Mouse (Mus musculus): ENCODE measurements around the gene Nob1.
A peak's percentile ranks its signal among the peaks of the same experiment; 100 is the strongest.

Nob1 gene

GRCm38 (mm10) chr8:107435962-107436831 lies 11.3 kb upstream of the Nob1 start, which contains the start of gene Wwp2:
Gene Wwp2, plus strand, starts transcription at chr8:107436365.
- peak; percentile 79 for DNase-seq (ENCODE audit: low read depth, low spot score)

DNA sequence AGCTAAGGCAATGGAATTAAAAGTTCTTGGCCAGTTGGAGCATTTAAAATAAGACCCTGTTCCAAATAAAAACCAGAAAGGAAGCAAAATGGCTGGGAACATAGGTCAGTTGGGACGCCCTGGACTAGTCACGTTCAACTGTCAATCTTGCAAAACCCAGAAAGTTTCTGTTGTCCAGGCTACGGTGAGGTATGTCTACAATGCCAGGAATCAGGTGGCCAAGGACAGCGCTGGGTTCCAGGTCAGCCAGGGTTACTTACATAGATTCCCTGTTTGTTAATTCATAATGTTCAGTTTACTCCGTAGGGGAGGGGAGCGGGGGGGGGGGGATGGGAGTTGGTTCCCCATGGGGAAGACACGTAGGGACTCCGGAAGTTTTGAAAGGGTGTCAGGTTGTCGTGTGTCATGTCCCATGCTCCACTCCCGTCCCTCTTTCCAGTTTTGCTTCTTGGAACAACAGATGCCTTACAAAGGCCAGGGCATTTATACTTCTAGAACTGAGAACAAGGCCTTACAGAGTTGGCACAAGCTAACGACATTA lies 10.6 kb upstream of the Nob1 start:
- DNase-seq (ENCODE audit: low read depth, low spot score): no peak

DNA sequence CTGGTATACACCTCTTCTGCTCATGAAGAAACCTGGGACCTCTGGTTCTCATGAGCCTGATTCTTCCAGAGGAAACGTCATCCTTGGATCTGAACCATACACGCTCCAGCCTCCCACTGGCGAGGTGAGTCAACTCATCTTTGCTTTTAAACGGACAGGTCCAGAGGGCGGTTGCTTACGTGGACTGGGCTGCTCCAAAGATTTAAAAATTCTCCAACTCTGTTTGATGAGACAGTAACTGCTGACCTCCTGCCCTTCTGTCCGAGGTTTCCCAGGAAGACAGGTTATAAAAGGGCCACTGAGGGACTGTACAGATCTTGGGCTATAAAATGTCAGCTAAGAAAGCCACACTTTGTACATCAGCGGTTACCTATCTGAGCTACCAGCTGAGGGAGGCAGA lies 6.0 kb upstream of the Nob1 start:
- no peak for DNase-seq (ENCODE audit: low read depth, low spot score)

- no peak for DNase-seq (ENCODE audit: low read depth, low spot score)
These were observed 363 bp upstream of the Nob1 start for GRCm38 (mm10) chr8:107425230-107425597.

- no peak for DNase-seq (ENCODE audit: low read depth, low spot score)
These were observed 675 bp downstream of the Nob1 start for GRCm38 (mm10) chr8:107424176-107424575.

DNA sequence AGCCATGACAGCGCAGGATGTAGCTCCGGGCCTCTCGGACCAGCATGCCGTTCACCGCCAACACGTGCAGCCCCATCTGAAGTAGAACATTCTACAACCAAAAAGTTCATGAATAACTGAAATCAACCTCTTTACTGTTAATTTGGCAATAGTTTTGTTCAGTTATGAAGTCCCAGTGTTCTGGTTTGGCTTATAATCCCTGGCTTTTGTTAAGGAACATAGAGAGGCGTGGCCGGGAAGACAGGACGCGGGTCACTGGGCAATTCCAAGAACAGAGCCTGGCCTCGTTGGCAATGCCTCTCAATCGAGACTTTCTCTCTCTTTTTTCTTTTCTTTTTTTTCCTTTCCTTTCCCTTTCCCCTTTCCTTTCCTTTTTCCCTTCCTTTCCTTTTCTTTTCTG lies 7.8 kb downstream of the Nob1 start:
- no peak for DNase-seq (ENCODE audit: low read depth, low spot score)

DNA sequence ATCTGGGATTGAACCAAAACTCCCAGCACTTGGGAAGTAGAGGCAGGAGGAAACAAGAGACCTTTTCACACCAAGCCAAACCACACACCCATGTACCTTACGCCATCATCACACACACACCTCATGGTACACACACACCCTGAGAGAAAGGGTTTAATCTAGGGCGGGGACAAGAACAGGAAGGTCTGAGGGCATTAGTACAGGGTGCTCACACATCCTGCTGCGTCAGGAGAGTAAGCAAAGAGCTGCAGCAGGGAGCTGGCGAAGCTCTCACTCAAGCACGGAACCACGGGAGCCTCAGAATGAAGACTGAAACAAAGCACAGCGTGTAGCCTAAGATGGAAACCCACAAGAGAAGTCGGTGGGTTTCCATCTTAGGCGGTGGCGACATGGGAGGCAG lies 11.0 kb downstream of the Nob1 start:
- no peak for DNase-seq (ENCODE audit: low read depth, low spot score)

GRCm38 (mm10) chr8:107412552-107412951 lies 12.3 kb downstream of the Nob1 start:
- DNase-seq (ENCODE audit: low read depth, low spot score): no peak

DNA sequence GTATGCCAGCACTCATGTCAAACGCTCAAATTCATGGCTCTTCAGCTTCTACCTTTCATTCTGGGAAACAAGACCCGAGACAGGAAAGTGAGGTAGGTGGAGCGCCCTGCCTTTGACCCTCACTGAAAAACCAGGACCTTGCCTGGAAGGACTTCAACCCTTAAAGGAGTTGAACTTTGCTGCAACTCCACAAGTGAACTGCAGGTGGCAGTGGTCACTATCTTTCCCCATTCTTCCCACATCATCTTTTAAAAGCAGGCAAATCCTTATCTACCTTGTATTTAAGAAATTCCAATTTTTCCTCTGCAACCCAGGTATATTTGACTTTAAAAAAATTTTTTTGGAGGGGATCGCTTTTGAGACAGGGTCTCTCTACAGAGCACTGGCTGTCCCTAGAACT lies 13.5 kb downstream of the Nob1 start:
- DNase-seq (ENCODE audit: low read depth, low spot score): peak; percentile 71

DNA sequence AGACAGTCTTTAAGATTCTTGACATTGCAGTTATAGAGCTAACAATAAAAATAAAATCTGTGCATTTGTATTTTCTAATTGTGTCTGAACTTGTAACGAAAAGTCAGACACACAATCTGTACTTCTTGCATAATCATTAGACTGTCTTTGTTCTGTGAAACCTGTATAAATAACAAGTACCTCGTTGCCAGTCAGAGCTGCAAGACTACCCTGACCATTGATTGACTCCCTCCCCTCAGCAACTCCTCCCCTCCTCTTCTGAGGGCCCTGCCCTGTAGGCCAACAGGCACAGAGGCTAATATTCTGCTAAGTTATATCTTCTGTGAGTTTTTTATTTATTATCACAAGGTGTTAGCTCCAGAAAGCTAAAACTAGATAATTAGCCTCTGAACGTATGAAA lies 18.9 kb downstream of the Nob1 start:
- DNase-seq (ENCODE audit: low read depth, low spot score): no peak

DNA sequence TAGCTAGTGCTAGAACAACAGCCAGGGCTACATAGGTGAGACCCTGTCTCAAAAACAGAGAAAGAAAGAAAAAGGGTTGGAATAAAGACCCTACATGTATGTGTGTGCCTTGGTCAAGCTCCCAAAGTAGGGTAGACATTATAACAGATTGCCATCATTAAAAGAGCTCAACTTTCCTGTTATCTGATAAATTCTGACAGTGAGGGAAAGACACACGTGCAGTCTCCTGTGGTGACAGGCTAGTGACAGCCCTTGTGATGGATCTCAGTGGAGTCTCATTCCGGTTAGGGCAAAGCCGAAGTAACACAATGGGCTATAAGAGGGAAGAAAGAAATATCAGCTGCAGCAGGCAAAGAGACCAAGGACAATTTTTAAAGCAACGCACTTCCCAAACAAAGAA lies 20.8 kb downstream of the Nob1 start:
- no peak for DNase-seq (ENCODE audit: low read depth, low spot score)

DNA sequence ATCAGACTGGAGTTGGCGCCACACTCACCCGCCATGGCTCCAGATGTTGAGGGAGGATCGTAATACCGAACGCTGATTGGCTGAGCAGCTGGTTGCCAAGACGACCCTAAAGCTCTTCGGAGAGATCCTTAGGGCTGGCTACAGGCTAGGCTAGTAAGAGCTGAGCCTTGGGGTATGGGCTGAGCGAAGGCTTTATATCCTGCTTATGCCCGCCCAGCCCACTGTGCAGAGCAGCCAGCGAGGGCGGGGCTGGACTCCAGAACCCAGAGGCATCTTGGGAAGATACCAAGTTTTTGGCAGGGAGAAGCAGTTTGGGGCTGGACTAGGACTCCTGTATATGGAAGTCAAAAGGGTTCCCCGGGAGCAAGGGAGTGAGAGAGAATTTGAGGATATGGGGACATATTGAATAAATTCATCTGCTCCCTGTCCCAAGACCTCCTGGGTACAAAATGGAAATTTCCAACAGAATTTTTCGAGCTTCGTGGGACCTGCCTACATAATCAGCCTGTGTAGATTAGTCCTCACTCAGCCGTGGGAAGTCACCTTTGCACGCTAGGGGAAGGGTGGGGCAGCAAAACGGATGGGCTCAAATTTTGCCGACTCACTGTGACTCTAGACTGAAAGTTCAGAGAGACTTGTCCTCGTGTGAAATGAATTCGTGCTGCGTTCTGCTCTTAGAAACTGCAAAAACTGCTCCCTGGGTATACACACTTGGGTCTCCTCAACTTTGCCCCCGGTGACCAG lies 21.6 kb downstream of the Nob1 start, which contains the start of gene Nqo1:
Gene Nqo1 (minus strand): TSS at position 169 of the 744 bp plus-strand sequence.
- peak; percentile 87 for DNase-seq (ENCODE audit: low read depth, low spot score)

GRCm38 (mm10) chr8:107401866-107402265 lies 23.0 kb downstream of the Nob1 start:
- DNase-seq (ENCODE audit: low read depth, low spot score): no peak

GRCm38 (mm10) chr8:107399495-107399894 lies 25.4 kb downstream of the Nob1 start:
- DNase-seq (ENCODE audit: low read depth, low spot score): peak; percentile 92

DNA sequence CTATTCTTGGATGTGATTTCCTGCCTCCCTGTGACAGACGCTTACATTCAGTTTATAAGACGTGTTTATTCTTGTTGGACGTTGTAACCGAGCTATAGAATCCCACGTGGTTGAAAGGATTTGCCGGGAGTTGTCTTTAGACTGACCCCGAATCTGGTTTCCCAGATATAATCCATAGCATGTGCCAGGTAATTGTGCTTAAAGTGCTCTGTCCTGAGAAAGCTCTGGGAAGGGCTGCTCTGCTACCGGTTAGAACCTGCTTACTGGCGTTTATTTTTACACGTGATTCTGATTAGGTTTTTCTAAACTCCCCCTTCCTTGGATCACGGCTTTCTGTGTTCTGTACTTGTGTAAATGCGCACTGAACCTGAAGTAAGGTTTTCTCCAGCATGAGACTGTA lies 27.2 kb downstream of the Nob1 start:
- DNase-seq (ENCODE audit: low read depth, low spot score): no peak

DNA sequence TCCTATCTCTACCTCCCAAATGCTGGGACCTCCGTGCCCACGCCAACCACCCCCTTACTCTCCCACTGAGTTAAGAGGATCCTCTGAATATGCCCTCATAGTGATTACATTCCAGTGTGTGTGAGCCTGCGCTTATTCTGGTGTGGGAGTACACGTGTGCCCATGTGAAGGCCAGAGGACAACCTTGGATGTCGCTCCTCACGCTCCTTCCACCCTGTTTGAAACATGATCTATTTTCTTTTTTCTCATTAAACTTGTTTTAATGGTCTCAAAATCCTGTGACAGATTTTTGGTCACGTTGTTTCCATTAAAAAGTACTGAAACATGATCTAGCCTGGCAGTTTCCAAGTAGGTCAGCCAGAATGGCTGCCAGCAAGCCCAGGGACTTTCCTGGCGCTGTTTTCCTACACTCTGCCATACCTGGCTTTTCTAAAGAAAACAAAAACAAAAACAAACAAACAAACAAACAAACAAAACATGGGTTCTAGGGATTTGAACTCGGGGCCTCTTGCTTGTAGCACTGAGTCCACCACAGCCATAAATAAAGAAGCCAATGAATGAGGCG lies 28.7 kb downstream of the Nob1 start:
- DNase-seq (ENCODE audit: low read depth, low spot score): peak; percentile 27

DNA sequence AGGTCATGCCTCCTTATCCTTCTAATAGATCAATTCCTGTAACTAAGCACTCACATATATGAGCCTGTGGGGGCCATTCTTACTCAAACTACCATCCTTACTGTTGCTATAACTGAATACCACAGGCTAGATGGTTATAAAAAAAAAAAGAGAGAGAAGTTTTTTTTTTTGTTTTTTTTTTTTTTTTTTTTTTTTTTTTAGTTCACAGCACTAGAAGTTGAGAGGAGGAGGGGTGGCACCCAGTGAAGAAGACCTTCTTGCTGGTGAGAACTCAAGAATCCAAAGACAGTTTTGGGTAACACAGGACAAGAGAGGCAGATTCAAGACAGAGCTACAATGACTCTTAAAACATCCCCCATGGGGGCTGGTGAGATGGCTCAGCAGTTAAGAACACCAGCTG lies 29.5 kb downstream of the Nob1 start:
- DNase-seq (ENCODE audit: low read depth, low spot score): no peak

DNA sequence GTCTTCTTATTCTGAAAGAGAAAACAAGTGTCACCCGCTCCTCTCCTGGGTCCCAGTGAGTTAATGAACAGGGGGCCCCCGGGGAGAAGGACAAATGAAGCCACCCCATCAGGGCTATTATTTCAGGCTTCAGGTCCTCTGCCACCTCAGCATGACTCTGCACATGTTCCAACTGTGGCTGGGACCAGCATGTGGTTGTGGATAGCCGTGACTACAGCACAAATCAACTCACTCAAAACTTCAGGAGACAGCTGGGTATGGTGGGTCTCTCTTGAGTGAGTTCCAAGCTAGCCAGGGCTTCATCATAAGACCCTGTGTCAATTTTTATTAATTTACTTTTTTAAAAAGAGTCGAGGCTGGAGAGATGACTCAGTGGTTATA lies 33.7 kb downstream of the Nob1 start:
- no peak for DNase-seq (ENCODE audit: low read depth, low spot score)

- DNase-seq (ENCODE audit: low read depth, low spot score): no peak
These were observed 34.2 kb downstream of the Nob1 start for GRCm38 (mm10) chr8:107390476-107391135.

GRCm38 (mm10) chr8:107389557-107389956 lies 35.3 kb downstream of the Nob1 start:
- peak; percentile 70 for DNase-seq (ENCODE audit: low read depth, low spot score)

DNA sequence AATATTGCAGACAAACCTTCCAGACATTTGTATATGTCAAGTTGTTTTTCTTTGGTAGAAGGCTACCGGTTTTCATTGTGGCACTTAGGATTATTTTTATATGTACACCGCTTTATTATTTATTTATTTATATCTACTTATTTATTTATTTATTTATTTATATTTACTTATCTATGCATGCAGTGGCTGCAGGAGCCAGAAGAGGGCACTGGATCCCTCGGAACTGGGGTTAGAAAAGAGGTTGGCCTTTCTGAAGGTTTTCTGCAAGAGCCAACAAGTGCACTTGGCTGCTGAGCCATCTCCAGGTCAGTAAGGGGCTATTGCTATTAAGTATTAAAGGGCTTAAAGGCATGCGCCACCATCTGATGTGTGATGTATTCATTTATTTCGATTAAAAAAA lies 37.0 kb downstream of the Nob1 start:
- DNase-seq (ENCODE audit: low read depth, low spot score): peak; percentile 71

GRCm38 (mm10) chr8:107386642-107387041 lies 38.2 kb downstream of the Nob1 start:
- DNase-seq (ENCODE audit: low read depth, low spot score): peak; percentile 72
